Mouse (Mus musculus): Measurements from ENCODE around the gene Eif2ak3.

Gene Eif2ak3

GRCm38 (mm10) chr6:70831179-70831839, 13.0 kb upstream of the Eif2ak3 start:
- DNase-seq (ENCODE audit: low spot score in 2 of 2): no peak

DNA sequence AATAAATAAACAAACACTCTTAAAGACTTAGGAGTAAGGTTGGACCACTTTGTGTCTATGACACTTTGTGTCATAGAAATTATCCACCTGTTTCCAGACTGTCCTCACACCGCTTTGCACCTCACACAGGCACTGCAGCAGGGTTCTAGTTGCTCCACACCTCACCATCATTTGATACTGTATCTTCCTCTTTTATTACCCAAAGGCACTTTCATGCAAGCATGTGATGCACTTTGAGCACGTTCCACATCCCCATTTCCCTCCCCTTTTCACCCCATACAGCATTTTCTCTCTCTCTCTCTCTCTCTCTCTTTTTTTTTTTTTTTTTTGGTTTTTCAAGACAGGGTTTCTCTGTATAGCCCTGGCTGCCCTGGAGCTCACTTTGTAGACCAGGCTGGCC, 7.0 kb upstream of the Eif2ak3 start:
- DNase-seq (ENCODE audit: low spot score in 2 of 2): no peak

DNA sequence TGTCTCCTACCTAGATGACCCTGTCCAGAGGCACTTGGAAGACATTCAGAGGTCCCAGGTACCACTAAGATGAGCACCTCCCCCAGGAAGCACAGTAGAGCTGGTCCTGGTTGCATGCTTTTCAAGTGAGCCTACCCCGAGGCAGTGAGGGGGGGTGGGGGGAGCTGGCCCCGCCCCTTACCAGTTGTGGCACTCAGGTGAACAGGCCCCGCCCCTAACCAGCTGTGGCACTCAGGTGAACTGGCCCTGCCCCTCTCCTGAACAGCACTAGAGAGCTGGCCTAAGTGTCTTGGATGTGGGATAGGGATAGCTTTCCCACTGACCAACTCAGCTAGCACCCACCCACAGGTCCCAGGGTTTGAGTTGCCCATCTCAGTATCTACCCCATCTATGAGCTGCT, 5.8 kb upstream of the Eif2ak3 start:
- DNase-seq (ENCODE audit: low spot score in 2 of 2): no peak

DNA sequence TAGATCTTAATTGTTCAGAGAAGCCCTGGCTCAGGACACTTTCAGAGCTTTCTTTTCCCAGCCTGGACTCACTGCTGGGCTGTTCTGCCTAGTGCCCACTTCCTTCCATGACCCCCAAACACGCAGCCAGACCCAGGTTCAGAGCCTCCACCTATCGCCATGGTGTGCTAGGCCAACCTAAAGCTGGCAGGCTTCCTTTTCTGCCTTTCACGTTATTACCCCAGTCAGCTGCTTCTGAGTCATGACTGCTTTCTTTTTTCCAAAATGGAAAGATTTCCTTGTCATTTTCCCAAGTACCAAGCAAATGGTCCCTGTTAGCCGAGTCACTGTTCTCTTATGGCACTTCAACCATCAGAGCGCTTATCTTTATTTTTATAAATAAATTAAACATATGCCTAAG, 4.0 kb upstream of the Eif2ak3 start:
- DNase-seq (ENCODE audit: low spot score in 2 of 2): no peak

- no peak for DNase-seq (ENCODE audit: low spot score in 2 of 2)
Observed at GRCm38 (mm10) chr6:70842991-70843390, 1.3 kb upstream of the Eif2ak3 start.

DNA sequence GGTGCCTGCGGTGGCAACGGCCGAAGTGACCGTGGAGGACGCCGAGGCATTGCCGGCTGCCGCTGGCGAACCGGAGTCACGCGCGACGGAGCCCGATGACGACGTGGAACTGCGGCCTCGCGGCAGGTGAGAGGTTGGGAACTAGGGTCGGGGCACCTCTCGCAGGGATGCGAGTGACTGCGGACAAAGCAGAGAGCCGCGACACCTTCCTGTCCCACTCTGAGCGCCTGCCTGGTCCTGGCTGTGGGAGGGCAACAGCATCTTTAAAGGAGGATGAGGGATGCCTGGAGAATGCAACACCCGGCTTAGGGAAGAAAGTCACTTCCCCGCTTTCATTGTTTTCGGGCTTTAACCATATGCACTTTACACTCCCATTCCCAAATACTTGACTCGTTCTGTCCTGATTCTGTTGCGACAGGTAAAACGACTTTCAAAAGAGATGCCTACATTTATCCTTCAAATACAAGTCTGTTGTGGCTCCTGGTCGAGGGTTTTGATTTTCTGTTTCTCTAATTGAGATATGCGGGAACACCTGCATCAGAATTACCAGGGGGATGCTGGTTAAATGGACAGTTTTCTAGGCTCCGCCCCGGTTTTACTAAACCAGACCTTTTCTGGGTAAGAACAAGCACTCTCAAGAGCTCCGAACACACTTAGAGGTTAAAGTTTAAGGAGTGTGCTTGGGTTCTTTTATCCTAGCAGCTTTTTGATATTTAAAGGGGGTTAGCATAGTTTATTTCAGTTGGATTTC, 756 bp downstream of the Eif2ak3 start:
- DNase-seq (ENCODE audit: low spot score in 2 of 2): no peak

DNA sequence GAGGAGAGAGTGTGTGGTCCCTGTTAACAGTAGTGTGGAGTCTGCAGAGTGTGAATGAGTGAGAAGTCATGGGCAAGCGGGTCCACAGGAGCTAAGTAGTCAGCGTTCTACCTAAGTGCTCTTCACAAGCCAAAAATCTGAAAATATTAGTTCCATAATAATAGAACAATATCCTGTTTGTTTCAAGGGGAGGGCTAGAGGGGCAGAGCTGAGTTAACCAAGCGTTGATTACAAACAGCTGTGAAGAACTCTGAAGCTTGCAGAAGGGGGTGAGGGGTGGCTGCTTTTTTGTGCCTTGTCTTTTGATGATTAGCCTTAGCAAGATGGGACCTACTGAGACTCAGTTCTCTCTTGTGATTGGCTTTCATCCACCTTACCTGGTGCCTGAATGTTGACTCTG, 3.1 kb downstream of the Eif2ak3 start:
- no peak for DNase-seq (ENCODE audit: low spot score in 2 of 2)

GRCm38 (mm10) chr6:70853371-70853770, 9.1 kb downstream of the Eif2ak3 start:
- no peak for DNase-seq (ENCODE audit: low spot score in 2 of 2)

- no peak for DNase-seq (ENCODE audit: low spot score in 2 of 2)
Observed at GRCm38 (mm10) chr6:70855529-70856309, 11.4 kb downstream of the Eif2ak3 start.

- DNase-seq (ENCODE audit: low spot score in 2 of 2): no peak
Observed at GRCm38 (mm10) chr6:70862726-70863125, 18.4 kb downstream of the Eif2ak3 start.

DNA sequence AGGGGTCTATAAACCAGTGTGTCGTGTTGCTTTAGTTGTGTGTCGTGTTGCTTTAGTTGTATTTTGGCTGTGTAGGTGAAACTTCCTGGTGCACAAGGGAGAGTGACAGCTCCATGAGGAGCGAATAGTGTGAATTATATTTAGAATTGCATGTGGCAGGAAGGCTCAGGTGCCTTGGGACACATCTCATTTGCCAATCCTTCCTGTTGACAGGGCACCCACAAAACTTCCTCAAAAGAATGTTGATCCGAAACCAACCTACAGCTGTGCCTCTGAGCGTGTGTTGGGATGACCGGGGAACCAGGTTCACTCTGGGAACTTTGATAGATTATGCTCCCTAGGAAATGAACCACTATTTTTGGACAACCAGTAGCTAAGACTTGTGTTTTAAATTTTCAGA, 20.0 kb downstream of the Eif2ak3 start:
- DNase-seq (ENCODE audit: low spot score in 2 of 2): no peak

DNA sequence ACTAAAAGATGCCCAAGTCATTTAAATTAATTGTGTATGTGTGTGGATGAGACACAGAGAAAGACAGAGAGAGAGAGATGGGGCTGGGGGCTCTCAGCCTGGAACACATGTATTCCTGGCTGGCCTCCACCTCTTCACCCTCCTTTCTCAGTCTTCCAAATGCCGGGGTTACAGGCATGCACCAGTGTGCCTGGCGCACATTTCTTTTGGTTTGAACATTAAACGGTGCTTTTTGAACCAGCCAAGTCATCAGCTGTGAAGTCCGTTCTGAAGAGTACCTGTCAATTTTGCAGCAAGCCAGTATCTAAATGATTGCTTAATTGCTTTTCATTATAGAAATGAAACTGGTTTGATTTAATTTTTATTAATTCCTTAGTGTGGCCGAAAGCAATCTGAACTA, 22.4 kb downstream of the Eif2ak3 start:
- DNase-seq (ENCODE audit: low spot score in 2 of 2): no peak

- no peak for DNase-seq (ENCODE audit: low spot score in 2 of 2)
Observed at GRCm38 (mm10) chr6:70867297-70867696, 23.0 kb downstream of the Eif2ak3 start.

DNA sequence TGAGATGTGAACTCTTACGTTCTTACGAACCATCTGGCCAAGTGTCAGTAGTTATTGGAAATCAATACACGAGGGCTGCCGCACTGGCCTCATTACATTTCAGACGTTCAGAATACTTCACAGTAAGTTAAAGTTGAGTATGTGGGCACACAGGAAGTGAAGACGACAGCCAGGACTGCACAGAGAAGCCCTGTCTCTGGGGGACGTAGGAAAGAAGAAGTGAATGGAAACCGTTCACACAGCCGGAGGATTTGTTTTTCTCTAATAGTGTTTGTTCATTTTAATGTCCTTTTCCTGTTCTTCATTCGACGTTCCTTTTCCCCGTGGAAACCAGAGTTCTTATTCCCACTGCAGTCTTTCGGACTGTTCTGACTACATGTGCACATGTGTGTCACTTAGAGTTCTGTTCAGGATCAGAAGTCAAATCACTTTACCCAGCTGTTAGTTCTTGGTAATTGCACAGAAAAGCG, 27.2 kb downstream of the Eif2ak3 start:
- no peak for DNase-seq (ENCODE audit: low spot score in 2 of 2)

DNA sequence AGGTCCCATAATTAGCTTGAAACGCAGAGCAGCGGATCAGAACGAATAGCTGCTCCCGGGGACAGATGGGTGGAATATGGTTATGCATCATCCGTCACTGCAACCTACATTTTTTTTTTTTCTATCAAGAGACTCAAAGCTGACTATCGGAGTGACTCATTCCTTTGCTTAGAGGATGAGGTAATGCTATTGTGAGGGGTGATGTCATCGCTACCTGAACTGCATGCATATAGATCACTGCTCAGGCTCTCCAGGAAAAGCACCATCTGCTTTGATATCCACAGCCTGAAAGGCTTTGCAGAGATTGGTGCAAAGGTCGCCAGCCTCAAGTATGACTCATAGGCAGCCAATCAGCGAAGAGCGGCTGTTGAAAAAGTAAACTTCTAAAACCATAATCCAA, 27.8 kb downstream of the Eif2ak3 start:
- DNase-seq (ENCODE audit: low spot score in 2 of 2): peak; percentile 14 to 26

GRCm38 (mm10) chr6:70872570-70872969, 28.3 kb downstream of the Eif2ak3 start:
- DNase-seq (ENCODE audit: low spot score in 2 of 2): no peak

GRCm38 (mm10) chr6:70874035-70874775, 29.9 kb downstream of the Eif2ak3 start:
- DNase-seq (ENCODE audit: low spot score in 2 of 2): no peak

DNA sequence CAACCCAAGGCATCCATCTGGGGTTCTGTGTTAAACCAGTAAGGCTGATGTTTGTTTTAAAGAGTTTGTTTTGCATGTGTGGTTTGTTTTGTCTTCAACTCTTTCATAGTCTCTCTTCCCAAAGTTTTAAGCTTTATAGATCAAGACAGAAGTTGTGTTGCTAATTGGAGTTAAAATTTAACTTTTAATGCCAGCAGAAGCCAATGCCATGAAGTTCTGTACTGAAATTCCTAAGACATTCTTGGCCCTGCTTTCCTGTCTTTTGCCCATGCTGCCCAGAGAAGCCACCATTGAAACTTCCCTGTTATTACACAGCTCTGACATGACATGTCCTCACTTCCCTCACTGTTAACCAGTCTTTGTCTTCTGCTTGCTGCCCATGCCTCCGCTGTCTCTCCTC, 30.7 kb downstream of the Eif2ak3 start:
- DNase-seq (ENCODE audit: low spot score in 2 of 2): no peak

DNA sequence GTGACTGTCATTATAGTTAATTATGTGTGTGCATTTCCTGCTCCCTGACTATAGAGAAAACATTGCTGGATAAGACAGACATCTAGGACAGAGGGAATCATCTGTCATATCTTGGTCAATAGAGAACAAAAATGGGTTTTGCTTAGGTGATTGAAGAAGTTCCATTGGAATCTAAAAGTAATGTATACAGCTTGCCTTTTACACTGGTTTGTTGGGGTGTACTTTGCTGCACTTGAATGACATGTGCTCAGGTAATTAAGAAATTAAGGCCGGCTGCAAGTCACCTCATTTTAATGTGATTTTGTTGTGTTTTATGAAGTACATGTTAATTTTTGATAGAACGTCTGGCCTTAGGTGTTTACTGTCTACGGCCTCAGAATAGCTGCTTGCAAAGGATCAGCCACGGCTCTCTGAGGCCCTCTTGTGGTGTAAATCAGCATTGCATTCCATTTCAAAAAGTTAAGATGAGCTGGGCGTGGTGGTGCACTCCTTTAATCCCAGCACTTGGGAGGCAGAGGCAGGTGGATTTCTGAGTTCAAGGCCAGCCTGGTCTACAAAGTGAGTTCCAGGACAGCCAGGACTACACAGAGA, 36.5 kb downstream of the Eif2ak3 start:
- DNase-seq (ENCODE audit: low spot score in 2 of 2): peak; percentile 37 to 78

DNA sequence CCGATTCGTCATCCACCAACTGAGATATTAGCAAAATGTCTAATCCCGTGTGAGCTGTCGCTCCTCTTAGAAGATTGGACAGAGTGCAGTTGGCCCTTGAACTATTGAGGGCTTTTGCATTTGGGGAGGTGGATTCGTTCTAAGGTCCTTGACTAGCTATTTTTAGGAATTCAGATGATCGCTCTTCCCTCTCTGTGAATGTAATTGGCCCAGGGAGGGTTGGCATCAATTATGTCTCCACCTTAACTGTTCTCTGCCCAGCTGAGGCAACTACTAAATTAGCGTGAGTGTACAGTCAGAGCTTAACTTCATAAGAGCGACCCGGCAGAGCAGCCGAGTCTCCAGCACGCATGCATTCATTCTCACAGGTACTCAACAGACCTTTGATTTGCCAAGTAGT, 43.7 kb downstream of the Eif2ak3 start:
- DNase-seq (ENCODE audit: low spot score in 2 of 2): no peak

DNA sequence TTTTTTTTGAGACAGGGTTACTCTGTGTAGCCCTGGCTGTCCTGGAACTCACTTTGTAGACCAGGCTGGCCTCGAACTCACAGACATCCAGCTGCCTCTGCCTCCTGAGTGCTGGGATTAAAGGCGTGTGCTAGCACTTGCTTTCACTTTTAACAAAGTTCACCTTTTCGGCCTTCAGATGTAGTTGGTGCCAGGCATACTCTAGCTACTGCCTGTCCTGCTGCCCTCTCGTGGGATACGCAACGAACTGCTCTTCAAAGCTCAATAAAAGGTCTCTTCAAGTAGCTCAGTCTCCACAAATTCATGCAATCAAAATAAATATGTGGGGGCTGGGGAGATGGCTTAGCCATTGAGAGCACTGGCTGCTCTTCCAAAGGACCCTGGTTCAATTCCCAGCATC, 53.9 kb downstream of the Eif2ak3 start:
- DNase-seq (ENCODE audit: low spot score in 2 of 2): no peak

- no peak for DNase-seq (ENCODE audit: low spot score in 2 of 2)
Observed at GRCm38 (mm10) chr6:70899594-70900003, 55.3 kb downstream of the Eif2ak3 start.

Data from frontal cortex, postnatal 14 days (tissue).